Mouse (Mus musculus): ENCODE measurements around the gene Snx19.

Snx19 gene

DNA sequence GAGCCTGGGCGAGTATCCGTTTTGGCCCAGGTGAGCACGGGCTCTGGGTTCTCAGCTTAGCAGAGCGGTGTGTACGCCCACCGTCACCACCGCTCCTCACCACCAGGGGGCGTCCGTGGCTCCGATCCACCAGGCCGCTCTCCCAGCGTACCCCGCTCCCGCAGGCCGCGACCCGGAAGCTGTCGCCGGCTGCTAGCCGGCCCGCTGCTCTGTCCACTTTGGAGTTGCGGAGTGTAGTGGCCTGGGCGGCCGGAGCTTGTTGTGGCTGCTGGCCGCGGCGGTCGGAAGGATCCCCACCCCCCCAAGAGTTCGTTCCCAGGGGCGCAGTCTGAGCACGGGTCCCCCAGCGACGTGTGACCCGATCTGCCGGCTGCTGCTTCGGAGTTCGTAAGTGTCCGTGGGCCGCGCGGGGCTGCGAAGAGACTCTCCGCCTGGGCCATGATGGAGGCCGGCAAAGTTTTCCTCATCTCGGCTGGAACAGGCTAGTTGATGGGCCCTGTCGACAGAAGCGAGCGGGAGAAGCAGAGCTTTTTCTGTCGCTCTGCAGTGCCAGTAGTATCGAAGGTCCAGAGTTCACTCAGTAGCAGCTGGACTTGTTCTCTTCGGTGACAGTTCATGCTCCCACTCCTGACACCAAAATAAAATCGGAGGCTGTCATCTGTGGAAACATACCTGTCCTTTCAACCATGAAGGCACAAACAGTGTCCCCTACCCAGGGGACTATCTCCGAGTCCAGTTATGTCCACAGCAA lies at the start of gene Snx19:
Snx19 (plus strand) TSS at position 227 of the 751 bp plus-strand sequence.
- peak; percentile 98 for DNase-seq (ENCODE audit: low spot score)

DNA sequence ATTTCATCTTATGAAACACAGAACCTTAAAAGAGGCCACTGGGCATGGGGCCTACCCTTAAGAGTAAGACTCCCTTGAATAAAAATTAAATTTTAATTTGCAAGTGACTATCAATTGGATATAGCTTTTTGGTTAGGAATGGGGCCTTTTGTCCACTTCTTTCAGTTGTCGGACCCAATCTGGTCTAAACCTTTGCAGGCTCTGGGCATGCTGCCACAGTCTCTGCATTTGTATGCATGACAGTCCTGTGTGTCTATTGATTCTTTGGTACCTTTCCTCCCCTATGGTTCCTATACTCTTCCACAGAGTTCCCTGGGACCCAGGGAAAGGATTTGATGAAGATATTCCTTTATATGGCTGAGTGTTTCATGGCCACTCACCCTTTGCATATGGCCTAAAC lies 26.1 kb upstream of the Snx19 start:
- DNase-seq (ENCODE audit: low spot score), result no peak

DNA sequence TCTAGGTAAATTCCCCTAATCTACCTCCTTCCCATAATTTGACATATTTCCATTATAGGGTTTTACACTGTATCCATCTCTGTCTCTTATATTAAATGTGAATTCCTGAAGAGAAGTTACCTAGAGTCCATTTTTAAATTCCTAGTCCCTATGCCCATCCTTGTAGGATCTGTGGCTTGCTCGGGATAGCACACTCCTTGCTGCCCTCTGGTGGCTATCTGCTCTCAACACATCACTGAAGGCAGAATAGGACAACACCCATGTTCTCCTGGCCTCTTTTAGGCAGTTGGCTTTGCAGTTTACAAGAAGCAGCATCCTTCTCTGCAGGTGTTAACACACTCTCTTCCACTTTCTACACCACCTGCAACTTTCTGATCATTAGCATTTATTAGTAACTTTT lies 4.0 kb upstream of the Snx19 start:
- peak; percentile 68 for DNase-seq (ENCODE audit: low spot score)

DNA sequence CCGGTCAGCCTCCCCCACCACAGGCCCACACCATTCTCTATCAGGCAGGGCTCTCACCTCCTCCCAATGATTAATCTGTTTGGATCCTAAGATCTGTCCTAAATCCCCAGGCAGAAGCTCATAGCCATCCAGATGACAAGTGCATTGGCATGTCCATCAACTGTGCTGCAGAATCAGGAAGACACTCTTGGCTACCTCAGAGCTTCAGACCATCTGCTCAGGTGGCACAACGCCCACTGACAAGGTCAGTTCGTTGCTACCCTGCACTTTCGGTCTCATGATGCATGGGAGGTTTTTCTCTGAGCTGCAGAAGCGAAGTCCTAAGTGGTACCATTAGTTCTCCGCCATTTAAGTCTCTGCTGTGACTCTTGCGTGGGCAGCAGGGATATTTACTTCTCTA lies 1.7 kb upstream of the Snx19 start:
- no peak for DNase-seq (ENCODE audit: low spot score)

GRCm38 (mm10) chr9:30428231-30428630 lies 1.3 kb downstream of the Snx19 start:
- DNase-seq (ENCODE audit: low spot score), result no peak

- DNase-seq (ENCODE audit: low spot score), result no peak
Measured at GRCm38 (mm10) chr9:30430447-30430846, 3.5 kb downstream of the Snx19 start.

DNA sequence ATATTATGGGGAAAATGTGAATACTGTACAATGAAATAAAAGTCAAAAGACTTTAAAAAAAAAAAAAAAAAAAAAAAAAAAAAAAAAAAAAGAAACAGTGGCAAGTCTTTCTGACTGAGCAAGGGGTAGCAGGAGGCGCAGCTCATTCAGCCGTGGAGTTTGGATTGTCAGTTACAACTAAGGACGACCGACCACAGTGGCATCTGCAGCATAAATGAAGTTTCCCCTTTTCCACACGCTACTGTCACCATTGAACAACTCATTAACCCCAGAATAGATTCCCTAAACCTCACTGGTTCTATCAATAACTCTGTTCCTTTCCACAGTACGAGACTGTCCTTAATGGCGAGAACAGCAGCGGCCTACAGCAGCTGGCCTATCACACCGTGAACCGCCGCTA lies 5.0 kb downstream of the Snx19 start:
- DNase-seq (ENCODE audit: low spot score), result no peak

GRCm38 (mm10) chr9:30433914-30434313 lies 7.0 kb downstream of the Snx19 start:
- DNase-seq (ENCODE audit: low spot score), result no peak

DNA sequence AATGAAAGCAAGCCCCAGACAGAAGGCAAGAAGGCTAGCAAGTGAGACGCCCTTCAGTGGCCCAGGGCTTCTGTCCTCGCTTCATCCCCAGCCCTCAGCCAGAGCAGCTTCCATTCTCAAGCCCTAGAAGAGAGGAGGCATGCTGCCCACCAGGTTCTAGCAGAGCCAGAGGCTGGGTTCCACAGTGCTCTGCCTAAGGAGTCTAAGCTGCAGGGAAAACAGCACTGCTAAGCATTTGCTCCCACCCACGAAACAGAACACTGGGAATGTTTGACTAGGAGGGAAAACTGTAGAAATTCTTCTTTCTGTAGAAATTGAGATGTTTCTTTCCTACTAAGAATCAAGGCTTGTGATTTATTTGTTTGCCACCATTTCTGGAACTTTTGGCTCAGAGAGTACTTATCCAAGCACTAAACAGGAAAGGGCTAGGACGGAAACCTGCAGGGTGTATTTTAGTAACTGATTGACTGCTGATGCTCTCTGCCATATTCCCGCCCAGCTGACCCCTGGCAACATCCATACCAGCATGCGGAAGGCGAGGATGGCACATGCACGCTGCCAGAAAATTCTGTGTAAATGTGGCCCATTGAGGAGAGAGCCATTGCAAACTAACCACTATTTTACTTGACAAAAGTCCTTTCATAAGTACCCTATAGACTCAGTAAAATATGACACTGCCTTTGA lies 9.1 kb downstream of the Snx19 start:
- no peak for DNase-seq (ENCODE audit: low spot score)

GRCm38 (mm10) chr9:30438505-30438904 lies 11.6 kb downstream of the Snx19 start:
- no peak for DNase-seq (ENCODE audit: low spot score)

GRCm38 (mm10) chr9:30441761-30442160 lies 14.9 kb downstream of the Snx19 start:
- no peak for DNase-seq (ENCODE audit: low spot score)

- DNase-seq (ENCODE audit: low spot score), result no peak
Measured at GRCm38 (mm10) chr9:30445232-30446085, 18.6 kb downstream of the Snx19 start.

- no peak for DNase-seq (ENCODE audit: low spot score)
Measured at GRCm38 (mm10) chr9:30446126-30446525, 19.2 kb downstream of the Snx19 start.

GRCm38 (mm10) chr9:30448459-30448858 lies 21.6 kb downstream of the Snx19 start:
- no peak for DNase-seq (ENCODE audit: low spot score)

- no peak for DNase-seq (ENCODE audit: low spot score)
Measured at GRCm38 (mm10) chr9:30449862-30450261, 23.0 kb downstream of the Snx19 start.

GRCm38 (mm10) chr9:30450834-30451233 lies 23.9 kb downstream of the Snx19 start:
- no peak for DNase-seq (ENCODE audit: low spot score)

GRCm38 (mm10) chr9:30454527-30454926 lies 27.6 kb downstream of the Snx19 start:
- DNase-seq (ENCODE audit: low spot score), result no peak

GRCm38 (mm10) chr9:30456250-30456649 lies 29.3 kb downstream of the Snx19 start:
- no peak for DNase-seq (ENCODE audit: low spot score)

- DNase-seq (ENCODE audit: low spot score), result no peak
Measured at GRCm38 (mm10) chr9:30460501-30460900, 33.6 kb downstream of the Snx19 start.

DNA sequence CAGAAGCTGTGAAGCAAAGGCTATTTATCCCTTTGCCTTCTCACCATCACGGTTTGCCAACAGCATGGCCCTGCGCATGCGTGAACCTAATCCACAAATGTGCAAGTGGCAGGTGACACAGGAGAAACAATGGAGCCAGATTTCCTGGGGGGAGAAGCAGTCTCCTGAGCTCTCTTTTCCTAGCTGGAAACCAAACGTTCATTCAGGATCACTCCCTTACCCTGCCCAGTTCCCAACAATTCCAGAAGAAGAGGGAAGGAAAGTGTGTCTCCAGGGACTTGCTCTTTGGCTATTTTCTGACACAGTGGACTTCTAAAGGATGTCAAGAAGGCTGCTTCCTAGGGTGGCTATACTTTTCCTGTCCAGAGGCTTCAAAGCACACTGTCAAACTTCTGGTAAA lies 37.8 kb downstream of the Snx19 start:
- no peak for DNase-seq (ENCODE audit: low spot score)

DNA sequence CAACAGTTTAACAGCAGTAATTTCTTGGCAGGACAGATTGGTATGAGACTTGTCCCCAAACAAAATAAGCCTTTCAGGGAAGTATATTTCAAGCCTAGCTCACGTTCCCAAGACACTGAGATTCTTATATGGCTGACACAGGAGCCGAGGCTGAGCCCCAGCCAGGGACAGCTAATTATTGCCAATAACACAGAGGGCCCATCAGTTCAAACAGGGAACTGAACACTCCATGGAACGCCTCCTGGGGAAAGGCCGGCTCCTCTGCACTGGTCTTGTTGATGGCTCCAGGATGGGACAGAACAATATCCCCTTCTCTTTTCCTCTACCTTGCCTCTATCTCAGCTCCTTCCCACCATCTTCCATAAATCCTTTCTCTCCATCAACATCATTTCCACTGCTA lies 53.1 kb downstream of the Snx19 start:
- DNase-seq (ENCODE audit: low spot score), result no peak

GRCm38 (mm10) chr9:30480464-30480863 lies 53.6 kb downstream of the Snx19 start:
- peak; percentile 96 for DNase-seq (ENCODE audit: low spot score)

DNA sequence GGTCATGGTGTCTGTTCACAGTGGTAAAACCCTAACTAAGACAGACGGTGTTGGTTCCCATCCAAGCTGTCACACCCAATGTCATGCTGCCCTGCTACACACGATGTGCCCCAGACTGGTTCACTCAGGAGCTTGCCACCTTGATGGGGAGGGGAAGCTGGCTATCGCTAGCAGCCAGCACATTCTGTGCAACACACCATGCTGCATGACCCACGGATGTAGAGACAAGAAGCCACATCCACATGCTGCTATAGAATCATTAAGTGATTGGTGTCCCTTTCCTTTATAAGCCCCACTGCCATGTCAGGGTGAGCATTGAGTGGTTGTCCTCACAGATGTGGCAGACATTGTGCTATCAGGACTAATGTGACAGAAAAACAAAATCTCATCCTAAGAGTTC lies 55.2 kb downstream of the Snx19 start:
- no peak for DNase-seq (ENCODE audit: low spot score)
